Comparison of ENCODE assay signal across 28 mouse cellular contexts in genomic region chr9:74852361-74852760, GRCm38 (mm10). TPM values are rescaled to one million over a fixed set of nuclear protein-coding genes. Genes with fewer than 3 reads are reported as not detected.
DNase-seq lines count a peak whose midpoint lies in the region; ATAC-seq and TF ChIP-seq lines count a peak whose summit lies in the region.
"Had no signal": no experiment of that assay in that cellular context is flagged by ENCODE, and none has a peak within 500 bp of the region (broad histone marks: within the 10 kb centered on the region; RNA-seq: fewer than 3 reads in every experiment).

No protein-coding gene starts in this region.

- no peaks in the 10 kb centered on the region for H3K9me3 ChIP-seq in hindbrain, embryonic 10.5 days
- no peaks in the 10 kb centered on the region for H3K9me3 ChIP-seq in hindbrain, embryonic 11.5 days (ENCODE audit: control insufficient read depth, low read length)
- H3K9me3 ChIP-seq in midbrain, embryonic 11.5 days (ENCODE audit: control insufficient read depth, low read length): no peaks in the 10 kb centered on the region
- H3K9me3 ChIP-seq in midbrain, embryonic 16.5 days (replicated peaks; ENCODE audit: control insufficient read depth, low read length, poor library complexity, severe bottlenecking): no peaks in the 10 kb centered on the region; the same call in 1 of the 2 replicates
- no peaks in the 10 kb centered on the region for H3K9me3 ChIP-seq in midbrain, embryonic 14.5 days (ENCODE audit: control insufficient read depth, low read length)
- H3K9me3 ChIP-seq: embryonic facial prominence, embryonic 15.5 days; heart, embryonic 15.5 days; limb, embryonic 12.5 days; lung, embryonic 15.5 days had no signal

- H3K4me2 ChIP-seq in hindbrain, embryonic 11.5 days (replicated peaks; ENCODE audit: low read depth, low read length): no peak overlapping the region; the same call in 1 of the 2 replicates
- H3K4me2 ChIP-seq in midbrain, embryonic 11.5 days: peak overlapping the region; percentile 6
- H3K4me2 ChIP-seq in midbrain, embryonic 16.5 days (ENCODE audit: low read length): no peak overlapping the region
- H3K4me2 ChIP-seq in midbrain, embryonic 14.5 days (ENCODE audit: low read length): peak overlapping the region; percentile 25
- H3K4me2 ChIP-seq: embryonic facial prominence, embryonic 15.5 days; heart, embryonic 15.5 days; limb, embryonic 12.5 days; lung, embryonic 15.5 days had no signal

- H3K36me3 ChIP-seq in hindbrain, embryonic 10.5 days: no peaks in the 10 kb centered on the region
- H3K36me3 ChIP-seq in hindbrain, embryonic 11.5 days (ENCODE audit: control insufficient read depth, insufficient read depth, low read length): no peaks in the 10 kb centered on the region
- no peaks in the 10 kb centered on the region for H3K36me3 ChIP-seq in midbrain, embryonic 11.5 days (ENCODE audit: control insufficient read depth, insufficient read depth, low read length)
- H3K36me3 ChIP-seq in midbrain, embryonic 16.5 days (ENCODE audit: control insufficient read depth, insufficient read depth, low read length): no peaks in the 10 kb centered on the region
- H3K36me3 ChIP-seq in midbrain, embryonic 14.5 days (ENCODE audit: control insufficient read depth, insufficient read depth, low read length): no peaks in the 10 kb centered on the region
- no peaks in the 10 kb centered on the region for H3K36me3 ChIP-seq in kidney, adult 2 months (ENCODE audit: control insufficient read depth, insufficient read depth, low read length)
- H3K36me3 ChIP-seq: embryonic facial prominence, embryonic 15.5 days; G1E; heart, embryonic 15.5 days; limb, embryonic 12.5 days; lung, embryonic 15.5 days had no signal

- DNase-seq in embryo, embryonic 9.5 days (ENCODE audit: extremely low spot score): peak; percentile 13
- DNase-seq in embryo, embryonic 11 days: no peak
- DNase-seq in hindbrain, embryonic 10.5 days (ENCODE audit: low spot score): no peak
- no peak for DNase-seq in hindbrain, embryonic 11.5 days (ENCODE audit: low spot score)
- peak; percentile 92 for DNase-seq in midbrain, embryonic 11.5 days (ENCODE audit: low spot score, missing footprints)
- DNase-seq in midbrain, embryonic 14.5 days: no peak
- no peak for DNase-seq in kidney, adult 2 months
- DNase-seq: adrenal gland, adult 8-10 months; cerebellum, adult 8-10 months; cerebellum, postnatal 25 days; gastrocnemius, adult 2 months; gastrocnemius, postnatal 36 days; kidney, adult 9 months; kidney, postnatal 10 days; layer of hippocampus, adult 9-11 months; right cerebral cortex, adult 18-20 months; spleen, adult 18-20 months; thymus, postnatal 14 days had no signal

- no peak for TF ChIP-seq CTCF in kidney, adult 2 months (conservative IDR thresholded peaks at IDR 0.05; ENCODE audit: insufficient read depth, insufficient read length, low read depth, low read length)

- no peak for TF ChIP-seq POLR2A in kidney, adult 2 months (IDR thresholded peaks at IDR 0.05; ENCODE audit: low read depth, low read length)

- H3K9ac ChIP-seq in hindbrain, embryonic 11.5 days (ENCODE audit: low read depth, low read length): no peak overlapping the region
- H3K9ac ChIP-seq in midbrain, embryonic 11.5 days (ENCODE audit: low read length): no peak overlapping the region
- H3K9ac ChIP-seq in midbrain, embryonic 16.5 days (ENCODE audit: low read depth, low read length): no peak overlapping the region
- H3K9ac ChIP-seq in midbrain, embryonic 14.5 days (replicated peaks; ENCODE audit: low read length): no peak overlapping the region
- H3K9ac ChIP-seq: embryonic facial prominence, embryonic 15.5 days; heart, embryonic 15.5 days; limb, embryonic 12.5 days; lung, embryonic 15.5 days had no signal

- no peak overlapping the region for H3K27ac ChIP-seq in hindbrain, embryonic 10.5 days
- H3K27ac ChIP-seq in hindbrain, embryonic 11.5 days (ENCODE audit: low read depth, low read length): no peak overlapping the region
- no peak overlapping the region for H3K27ac ChIP-seq in midbrain, embryonic 11.5 days (ENCODE audit: low read depth, low read length)
- H3K27ac ChIP-seq in midbrain, embryonic 16.5 days (ENCODE audit: low read length): no peak overlapping the region
- no peak overlapping the region for H3K27ac ChIP-seq in midbrain, embryonic 14.5 days (replicated peaks; ENCODE audit: low read depth, low read length)
- no peak overlapping the region for H3K27ac ChIP-seq in kidney, adult 2 months (ENCODE audit: insufficient read depth, low read depth, low read length)
- H3K27ac ChIP-seq: embryonic facial prominence, embryonic 15.5 days; gastrocnemius, adult 2 months; heart, embryonic 15.5 days; limb, embryonic 12.5 days; lung, embryonic 15.5 days had no signal

- ATAC-seq in hindbrain, embryonic 11.5 days (ENCODE audit: low FRiP score): no peak
- no peak for ATAC-seq in midbrain, embryonic 11.5 days (ENCODE audit: low FRiP score)
- no peak for ATAC-seq in midbrain, embryonic 16.5 days
- ATAC-seq in midbrain, embryonic 14.5 days (ENCODE audit: low FRiP score, low TSS enrichment): no peak
- ATAC-seq: forebrain, embryonic 14.5 days; intestine, embryonic 16.5 days had no signal

- peak overlapping the region; percentile 34; the same call in 1 of the 2 replicates for H3K4me3 ChIP-seq in hindbrain, embryonic 10.5 days
- no peak overlapping the region for H3K4me3 ChIP-seq in hindbrain, embryonic 11.5 days (ENCODE audit: low read depth, low read length)
- H3K4me3 ChIP-seq in midbrain, embryonic 11.5 days (ENCODE audit: low read depth, low read length): 0 out of 2 replicates have a peak overlapping the region, but pooled peaks have one; percentile 7
- no peak overlapping the region for H3K4me3 ChIP-seq in midbrain, embryonic 16.5 days (ENCODE audit: low read depth, low read length)
- no peak overlapping the region for H3K4me3 ChIP-seq in midbrain, embryonic 14.5 days (replicated peaks; ENCODE audit: low read depth, low read length)
- no peak overlapping the region for H3K4me3 ChIP-seq in kidney, adult 2 months (ENCODE audit: insufficient read depth, low read depth, low read length)
- H3K4me3 ChIP-seq: embryonic facial prominence, embryonic 15.5 days; gastrocnemius, adult 2 months; heart, embryonic 15.5 days; limb, embryonic 12.5 days; lung, embryonic 15.5 days had no signal

- H3K4me1 ChIP-seq in hindbrain, embryonic 10.5 days (replicated peaks): peaks cover 69% of the 10 kb centered on the region
- H3K4me1 ChIP-seq in hindbrain, embryonic 11.5 days (replicated peaks; ENCODE audit: control insufficient read depth, insufficient read depth, low read length): peaks cover 5% of the 10 kb centered on the region
- peaks cover 21% of the 10 kb centered on the region for H3K4me1 ChIP-seq in midbrain, embryonic 11.5 days (ENCODE audit: control insufficient read depth, insufficient read depth, low read length)
- peaks cover 9% of the 10 kb centered on the region for H3K4me1 ChIP-seq in midbrain, embryonic 16.5 days (ENCODE audit: control insufficient read depth, insufficient read depth, low read length)
- peaks cover 12% of the 10 kb centered on the region for H3K4me1 ChIP-seq in midbrain, embryonic 14.5 days (ENCODE audit: control insufficient read depth, insufficient read depth, low read length)
- no peaks in the 10 kb centered on the region for H3K4me1 ChIP-seq in kidney, adult 2 months (ENCODE audit: control insufficient read depth, insufficient read depth, low read length)

- WGBS in hindbrain, embryonic 10.5 days: 3% methylated on average over 4 of the region's 4 CpGs
- WGBS in hindbrain, embryonic 11.5 days: 0% methylated on average over 4 of the region's 4 CpGs
- WGBS in midbrain, embryonic 11.5 days: 1% methylated on average over 4 of the region's 4 CpGs
- WGBS in midbrain, embryonic 16.5 days: 5% methylated on average over 4 of the region's 4 CpGs
- 2% methylated on average over 4 of the region's 4 CpGs for WGBS in midbrain, embryonic 14.5 days
- whole genome bisulfite sequencing in kidney, adult 2 months: 4% methylated on average over 4 of the region's 4 CpGs

- peaks cover 100% of the 10 kb centered on the region for H3K27me3 ChIP-seq in hindbrain, embryonic 10.5 days (ENCODE audit: insufficient read depth, poor library complexity, severe bottlenecking)
- H3K27me3 ChIP-seq in hindbrain, embryonic 11.5 days (ENCODE audit: control insufficient read depth, insufficient read depth, low read length): peaks cover 77% of the 10 kb centered on the region
- peaks cover 93% of the 10 kb centered on the region for H3K27me3 ChIP-seq in midbrain, embryonic 11.5 days (ENCODE audit: control insufficient read depth, insufficient read depth, low read length)
- peaks cover 50% of the 10 kb centered on the region for H3K27me3 ChIP-seq in midbrain, embryonic 16.5 days (ENCODE audit: control insufficient read depth, insufficient read depth, low read depth, low read length)
- peaks cover 79% of the 10 kb centered on the region for H3K27me3 ChIP-seq in midbrain, embryonic 14.5 days (ENCODE audit: control insufficient read depth, insufficient read depth, low read length)
- H3K27me3 ChIP-seq in kidney, adult 2 months (replicated peaks; ENCODE audit: control insufficient read depth, insufficient read depth, low read length): peaks cover 25% of the 10 kb centered on the region

RNA-seq across cellular contexts. Expression of gene Onecut1, which starts 9.4 kb away (rescaled TPM):
- polyA plus RNA-seq in hindbrain, embryonic 10.5 days (2016; fragmentation: Nextera tagmentation; extraction: Ambion mirVana): 10.8 and 12.2 TPM in 2 replicates
- polyA plus RNA-seq in hindbrain, embryonic 11.5 days (2014; fragmentation: Nextera tagmentation; extraction: Ambion mirVana): 10.0 and 12.7 TPM in 2 replicates
- polyA plus RNA-seq in midbrain, embryonic 11.5 days (2014; fragmentation: Nextera tagmentation; extraction: Ambion mirVana): 14.7 and 14.8 TPM in 2 replicates
- polyA plus RNA-seq in midbrain, embryonic 16.5 days (2015; fragmentation: Nextera tagmentation; extraction: Ambion mirVana): 5.8 and 6.1 TPM in 2 replicates
- polyA plus RNA-seq in midbrain, embryonic 14.5 days (2014; fragmentation: Nextera tagmentation; extraction: Ambion mirVana): 7.6 and 9.1 TPM in 2 replicates
- polyA plus RNA-seq in kidney, adult 2 months (2012; rRNA removed): not detected in 2 replicates
- polyA plus RNA-seq: G1E; heart, embryonic 15.5 days; large intestine, adult 2 months; lung, embryonic 15.5 days; urinary bladder, adult 2 months had no signal

Comparison
In these comparisons a context has a peak if more than half of its experiments do, and no peak if none do; other contexts are left out.
1. DNase-seq: peak in embryo, embryonic 9.5 days (single experiment) and midbrain, embryonic 11.5 days (single experiment); none in embryo, embryonic 11 days (single experiment), hindbrain, embryonic 10.5 days (single experiment), hindbrain, embryonic 11.5 days (single experiment), midbrain, embryonic 14.5 days (single experiment) and kidney, adult 2 months (single experiment).
2. H3K4me3 ChIP-seq: peak in hindbrain, embryonic 10.5 days (single experiment) and midbrain, embryonic 11.5 days (single experiment); none in hindbrain, embryonic 11.5 days (single experiment), midbrain, embryonic 16.5 days (single experiment), midbrain, embryonic 14.5 days (single experiment) and kidney, adult 2 months (single experiment).
3. H3K4me2 ChIP-seq: peak in midbrain, embryonic 11.5 days (single experiment) and midbrain, embryonic 14.5 days (single experiment); none in hindbrain, embryonic 11.5 days (single experiment) and midbrain, embryonic 16.5 days (single experiment).